Mouse (Mus musculus) gastrocnemius, adult 18-20 months (tissue): ENCODE results near the gene Calr3. TPM values are rescaled to one million over a fixed set of nuclear protein-coding genes. Genes with fewer than 3 reads are reported as not detected.

ENCODE experiments used
- DNase-seq: peaks from one replicate; pipeline ENCODE4 v3.0.0; 2021; ENCODE audit warnings: low spot score
- total RNA-seq, 2 experiments: library from RNA; stranded (reverse); gene quantifications; 2 replicates each; pipeline ENCODE4 v1.2.3; 2021

Gene Calr3
- total RNA-seq, 2 experiments from 2014 or later, result 3.5 to 4.7 TPM

DNA sequence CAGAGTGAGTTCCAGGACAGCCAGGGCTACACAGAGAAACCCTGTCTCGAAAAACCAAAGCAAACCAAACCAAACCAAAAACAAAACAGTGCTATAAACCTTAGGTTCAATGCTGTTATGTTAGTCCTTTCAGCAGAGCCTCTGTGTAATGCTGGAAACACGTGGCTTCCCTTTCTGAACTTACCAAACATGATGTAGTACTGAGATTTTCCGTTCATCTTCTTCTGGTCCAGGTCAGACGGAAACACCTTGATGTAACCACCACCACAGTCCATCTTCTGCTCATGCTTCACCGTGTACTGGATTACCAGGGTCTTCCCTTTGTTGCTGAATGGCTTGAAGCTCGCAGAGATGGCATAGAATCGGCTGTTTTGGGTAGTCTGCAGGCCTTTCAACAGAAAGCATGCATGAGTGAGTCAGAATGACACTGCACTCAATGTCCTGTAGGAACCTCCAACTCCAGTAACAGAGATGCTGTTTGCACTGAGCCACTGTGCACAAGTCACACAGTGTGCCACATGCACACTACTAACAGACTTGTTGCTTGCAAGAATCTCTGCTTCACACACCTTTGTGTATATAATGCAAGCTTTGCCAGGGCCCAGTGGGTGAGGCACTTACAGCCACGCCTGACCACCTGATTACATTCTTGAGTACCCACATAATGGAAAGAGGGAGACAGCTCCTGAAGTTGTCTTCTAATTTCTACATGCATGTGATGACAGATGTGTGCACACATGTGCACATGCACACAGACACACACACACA, 5.2 kb downstream of the Calr3 start:
- no peak for DNase-seq

DNA sequence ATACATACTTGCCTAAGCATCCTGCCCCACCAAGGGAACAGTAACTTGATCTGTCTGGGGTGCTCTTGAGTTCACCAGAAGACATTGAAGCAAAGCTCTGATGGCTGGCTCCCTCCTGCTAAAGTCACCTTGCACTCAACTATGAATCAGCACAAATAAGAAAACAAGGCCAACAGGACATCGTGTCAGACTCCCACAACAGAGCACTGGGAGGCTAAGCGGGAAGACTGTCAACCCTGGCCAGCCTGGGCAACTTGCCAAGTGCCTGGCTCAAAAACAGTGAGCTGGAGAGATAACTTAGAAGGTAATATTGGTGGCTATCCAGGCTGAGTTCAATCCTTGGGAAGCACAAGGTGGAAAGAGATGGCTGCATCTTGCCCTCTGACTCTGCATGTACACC, 8.7 kb downstream of the Calr3 start:
- DNase-seq, result peak; percentile 29

DNA sequence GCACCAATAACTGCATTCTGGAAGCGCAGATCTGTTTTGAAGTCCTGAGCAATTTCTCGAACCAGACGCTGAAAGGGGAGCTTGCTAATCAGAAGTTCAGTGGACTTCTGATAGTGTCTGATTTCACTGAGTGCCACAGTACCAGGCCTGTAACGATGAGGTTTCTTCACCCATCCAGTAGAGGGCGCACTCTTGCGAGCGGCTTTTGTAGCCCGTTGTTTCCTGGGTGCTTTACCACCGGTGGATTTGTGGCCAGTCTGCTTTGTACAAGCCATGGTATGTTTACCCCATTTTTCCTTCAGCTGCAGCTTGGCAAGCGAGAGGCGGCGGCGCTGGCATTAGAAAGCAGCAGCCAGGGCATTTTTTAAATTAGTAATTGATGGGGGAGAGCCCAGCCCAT, 14.0 kb downstream of the Calr3 start:
- peak; percentile 32 for DNase-seq

DNA sequence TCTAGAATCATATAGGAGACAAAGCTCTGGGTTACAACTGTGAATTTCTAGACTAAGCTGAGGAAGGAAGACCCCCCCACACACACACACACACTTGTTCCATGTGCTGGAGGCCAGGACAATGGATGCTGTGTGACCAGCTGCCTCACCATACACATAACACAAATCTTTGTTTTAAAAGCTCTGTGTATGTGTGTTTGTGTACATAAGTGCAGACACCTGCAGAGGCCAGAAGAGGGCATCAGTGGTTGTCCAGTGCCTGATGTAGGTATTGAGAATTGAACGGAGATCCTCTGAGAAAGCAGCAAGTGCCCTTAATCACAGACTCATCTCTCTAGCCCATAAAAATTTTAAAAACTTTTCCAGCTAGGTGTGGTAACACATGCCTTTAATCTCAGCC, 20.7 kb downstream of the Calr3 start:
- no peak for DNase-seq

DNA sequence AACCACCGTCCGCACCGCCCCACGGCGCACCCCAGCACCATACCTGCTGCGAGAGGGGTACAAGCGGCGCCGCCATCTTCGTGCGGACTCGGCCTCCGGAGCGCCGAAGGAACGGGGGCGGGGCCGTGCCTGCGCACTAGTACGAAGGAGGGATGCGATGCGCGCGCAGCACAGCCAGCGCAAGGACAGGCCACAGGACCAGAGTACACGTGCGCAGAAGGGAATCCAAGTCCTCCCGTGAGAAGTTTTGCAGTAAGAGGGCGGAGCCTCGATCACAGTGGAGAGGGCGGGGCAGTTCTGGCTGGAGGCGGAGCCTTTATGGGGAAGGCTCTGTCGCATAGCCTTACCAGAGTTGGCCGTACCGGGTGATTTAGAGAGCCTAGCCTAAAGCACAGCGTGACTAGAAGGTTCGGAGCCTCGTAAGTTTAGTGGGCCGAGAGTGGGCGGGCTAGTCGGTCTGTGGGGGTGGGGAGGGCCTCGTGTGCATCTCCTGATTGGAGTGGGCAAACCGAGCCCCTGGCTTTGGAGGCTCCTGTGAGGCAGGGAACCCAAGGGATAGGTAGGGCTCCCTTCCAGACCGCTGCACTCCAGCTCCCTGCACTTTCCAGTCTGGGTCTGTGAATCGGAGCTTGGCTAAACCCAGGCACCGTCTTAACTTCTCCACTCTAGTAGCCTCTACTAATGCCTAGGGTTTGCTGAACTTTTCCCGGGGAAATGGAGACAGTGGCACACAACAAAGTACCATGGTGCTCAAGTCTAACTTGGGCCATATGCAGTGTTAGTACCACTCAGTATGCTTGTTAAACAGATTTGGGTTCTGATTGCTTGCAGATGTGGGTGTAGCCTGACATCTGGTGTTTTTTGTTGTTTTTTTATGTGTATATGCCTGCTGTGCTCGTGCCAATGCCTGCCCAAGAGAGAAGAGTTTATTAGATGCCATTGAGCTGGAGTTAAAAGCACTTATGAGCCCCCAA, 22.0 kb downstream of the Calr3 start, which contains the start of gene Eps15l1:
TSS of gene Eps15l1 (minus strand) at position 99 of the 974 bp plus-strand sequence.
- DNase-seq, result peak; percentile 99

DNA sequence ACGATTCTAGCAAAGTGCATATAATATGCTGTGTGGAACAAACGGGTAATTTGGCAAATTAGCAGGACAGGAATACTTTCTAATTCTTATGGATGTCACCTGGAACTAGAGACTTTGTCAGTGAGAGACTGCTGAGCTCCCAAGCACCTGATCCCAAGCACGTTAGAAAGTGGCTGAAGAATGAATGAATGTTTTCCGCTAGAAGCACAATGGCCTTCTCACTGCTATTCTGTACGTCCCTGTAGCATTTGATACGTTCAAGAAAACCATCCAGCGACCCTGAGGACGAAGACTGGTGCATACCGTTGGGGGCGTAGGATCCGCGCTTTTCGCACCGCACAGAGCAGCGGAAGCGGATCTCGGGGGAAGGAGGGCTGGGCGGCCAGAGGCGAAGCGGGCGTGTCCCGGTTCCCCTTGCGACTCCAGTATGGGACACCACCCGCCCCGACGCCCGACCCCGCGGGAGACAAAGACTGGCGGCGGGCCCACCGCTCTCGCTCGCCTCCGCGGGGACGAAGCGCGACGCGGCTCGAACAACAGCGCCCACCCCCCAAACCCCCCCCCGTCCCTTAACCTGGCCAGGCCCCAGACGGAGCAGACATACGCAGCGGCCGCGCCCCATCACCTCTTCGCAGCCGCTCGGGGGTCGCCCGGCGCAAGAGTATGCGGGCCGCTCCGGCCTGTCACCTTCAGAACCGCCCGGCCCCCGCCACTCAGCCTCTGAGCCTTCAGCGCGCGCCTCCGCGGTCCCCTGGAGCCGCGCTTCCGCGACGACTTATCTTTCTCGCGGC, 22.9 kb downstream of the Calr3 start:
- DNase-seq, result peak; percentile 26

DNA sequence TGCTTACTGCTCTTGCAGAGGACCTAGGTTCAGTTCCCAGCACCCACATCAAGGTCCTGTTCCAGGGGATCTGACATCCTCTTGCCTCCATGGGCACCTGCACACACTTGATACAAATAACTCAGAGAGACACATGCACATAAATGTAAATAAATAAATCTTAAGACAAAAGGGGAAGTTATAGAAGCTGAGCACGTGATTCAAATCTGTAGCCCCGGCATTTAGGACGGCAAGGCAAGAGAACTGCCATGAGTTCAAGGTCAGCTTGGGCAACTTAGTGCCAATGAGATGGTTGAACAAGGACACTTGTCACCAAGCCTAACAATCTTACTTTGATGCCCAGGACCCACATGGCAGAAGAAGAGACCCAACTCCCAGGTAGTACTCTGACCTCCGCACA, 25.6 kb downstream of the Calr3 start:
- no peak for DNase-seq

DNA sequence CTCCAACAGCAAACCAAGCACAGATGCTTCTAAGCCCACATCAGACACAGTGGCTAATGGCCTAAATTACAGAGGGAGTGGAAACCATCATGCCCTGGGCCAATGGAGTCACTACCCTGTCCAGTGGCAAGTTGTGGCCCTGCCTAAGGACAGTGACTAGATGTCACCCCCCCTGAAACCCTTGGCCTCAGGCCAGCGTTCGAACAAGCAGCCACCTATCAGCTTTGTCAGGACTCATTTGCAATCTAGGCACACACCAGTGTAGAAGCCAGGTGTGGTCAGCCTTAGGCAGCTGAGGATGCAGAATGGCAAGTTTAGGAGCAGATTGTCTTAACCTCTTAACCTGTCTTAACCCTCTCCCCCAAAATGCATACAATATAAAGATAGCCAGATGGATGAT, 28.4 kb downstream of the Calr3 start:
- DNase-seq, result no peak

DNA sequence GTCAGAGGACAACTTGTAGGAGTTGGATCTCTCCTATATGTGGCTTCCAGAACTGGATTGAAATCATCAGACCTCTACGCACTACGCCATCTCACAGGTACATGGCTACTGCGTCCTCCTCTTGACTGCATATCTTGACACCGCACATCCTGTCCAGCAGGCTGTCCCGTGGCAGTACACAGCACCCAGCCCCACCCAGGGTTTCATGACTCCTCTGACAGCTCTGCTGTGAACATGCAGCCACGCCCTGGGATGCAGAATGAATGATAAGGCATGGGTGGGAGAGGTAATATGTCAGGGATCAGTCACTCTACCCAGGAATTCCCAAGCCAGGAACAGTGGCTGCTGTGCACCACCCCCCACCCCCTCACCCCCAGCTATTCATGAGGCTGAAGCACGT, 29.8 kb downstream of the Calr3 start:
- DNase-seq, result no peak

DNA sequence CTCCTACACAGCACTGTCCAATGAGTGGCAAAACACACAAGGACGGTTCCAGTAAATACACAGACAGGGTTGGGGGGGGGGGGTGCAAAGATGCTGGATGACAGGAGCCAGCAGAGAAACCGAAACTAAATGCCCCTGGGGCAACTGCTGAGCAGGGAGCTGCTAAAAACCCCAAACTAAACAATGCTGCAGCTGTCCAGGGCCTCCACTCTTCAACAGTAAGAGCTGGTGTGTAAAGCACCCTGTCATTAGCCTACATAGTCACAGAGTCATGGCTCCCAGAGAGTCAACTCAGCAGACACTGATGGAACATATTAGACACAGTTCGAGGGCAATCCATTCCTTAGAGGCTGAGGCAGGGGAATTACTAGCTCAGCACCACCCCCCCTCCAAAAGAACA, 34.2 kb downstream of the Calr3 start:
- no peak for DNase-seq

DNA sequence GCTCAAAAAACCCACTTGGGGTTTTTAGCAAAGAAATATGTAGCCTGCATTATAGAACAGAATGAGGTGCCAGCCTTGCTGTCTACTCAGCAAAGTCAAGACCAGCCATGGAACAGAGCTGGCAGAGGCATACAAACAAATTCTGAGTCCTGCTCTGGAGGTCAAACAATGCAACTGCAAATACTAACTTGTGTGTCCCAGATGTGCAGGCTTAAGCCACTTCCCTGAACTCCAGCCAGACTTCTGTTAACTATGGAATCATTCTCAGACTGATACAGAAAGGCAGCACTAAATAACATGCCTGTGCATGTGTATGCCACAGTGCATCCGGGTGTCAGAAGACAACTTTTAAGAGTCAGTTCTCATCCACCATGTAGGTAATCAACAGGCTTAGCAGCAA, 35.8 kb downstream of the Calr3 start:
- no peak for DNase-seq

DNA sequence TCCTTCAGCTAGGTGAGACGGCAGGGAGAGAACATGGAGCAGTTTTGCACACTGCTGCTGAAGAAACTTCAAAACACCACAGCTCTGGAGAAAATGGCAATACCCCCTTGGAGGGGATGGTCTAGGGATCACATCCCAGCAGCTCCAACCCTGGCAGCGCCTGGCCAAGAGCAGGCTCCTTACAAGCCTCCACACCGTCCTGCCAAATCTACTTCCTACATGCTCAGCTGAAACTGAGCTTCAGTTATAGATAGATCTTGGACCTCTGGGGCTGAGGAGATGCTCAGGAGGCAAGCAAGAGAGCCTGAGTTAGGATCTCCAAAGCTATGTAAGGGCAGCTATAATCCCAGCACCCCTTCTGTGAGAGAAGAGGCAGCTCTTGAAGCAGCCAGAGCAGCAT, 40.7 kb downstream of the Calr3 start:
- peak; percentile 34 for DNase-seq

DNA sequence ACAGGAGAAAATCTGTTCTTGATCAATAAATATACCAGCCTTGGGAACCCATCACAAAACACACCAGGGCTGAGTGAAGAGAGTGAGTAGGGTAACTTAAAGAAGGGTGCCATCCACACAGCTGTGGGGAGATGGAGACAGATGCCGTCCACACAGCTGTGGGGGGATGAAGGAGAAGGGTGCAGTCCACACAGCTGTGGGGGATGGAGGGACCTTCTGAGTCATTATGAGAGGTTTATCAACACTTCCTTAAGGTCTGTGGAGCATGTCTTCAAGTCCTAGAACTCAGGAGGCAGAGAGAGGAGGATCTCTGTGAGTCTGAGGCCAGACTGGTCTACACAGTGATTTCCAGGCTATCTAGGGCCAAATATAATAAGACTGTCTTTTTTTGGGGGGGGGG, 42.3 kb downstream of the Calr3 start:
- DNase-seq, result no peak

DNA sequence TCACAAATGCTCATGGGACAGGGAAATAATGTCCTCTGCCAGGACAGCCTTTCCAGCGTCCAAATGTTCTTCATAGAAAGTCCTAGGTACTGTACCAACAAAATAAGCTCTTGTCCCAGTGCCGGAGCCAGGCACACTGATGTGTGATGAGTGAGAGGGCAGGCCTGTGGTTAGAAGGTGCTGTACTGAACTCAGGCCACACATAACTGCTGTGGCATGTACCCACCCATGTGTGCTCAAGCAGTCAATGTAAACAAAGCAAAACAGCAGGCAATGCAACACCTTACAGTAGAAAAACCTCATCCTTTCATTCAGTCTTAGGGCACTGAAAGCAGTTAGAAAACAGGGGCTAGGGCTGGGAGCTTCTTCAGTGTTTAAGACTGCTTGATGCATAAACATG, 57.9 kb downstream of the Calr3 start:
- DNase-seq, result no peak

DNA sequence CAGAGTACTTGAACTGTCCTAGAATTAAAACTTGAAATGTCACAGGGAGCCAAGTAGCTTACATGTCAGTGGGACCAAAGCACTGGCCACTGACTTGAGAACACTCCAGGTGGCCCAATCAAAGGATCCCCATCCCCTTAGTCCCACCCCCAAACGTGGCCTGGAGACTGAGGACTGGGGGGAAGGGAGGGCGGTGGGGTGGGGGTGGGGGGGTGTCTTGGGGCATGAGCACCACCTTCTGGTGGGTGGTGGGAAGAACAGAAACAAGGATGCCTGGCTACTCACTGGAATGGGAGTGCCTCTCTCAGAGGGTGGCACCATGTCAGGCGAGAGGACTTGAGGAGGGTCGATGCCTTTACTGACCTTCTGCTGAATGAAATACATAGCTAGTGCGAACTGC, 61.3 kb downstream of the Calr3 start:
- no peak for DNase-seq

DNA sequence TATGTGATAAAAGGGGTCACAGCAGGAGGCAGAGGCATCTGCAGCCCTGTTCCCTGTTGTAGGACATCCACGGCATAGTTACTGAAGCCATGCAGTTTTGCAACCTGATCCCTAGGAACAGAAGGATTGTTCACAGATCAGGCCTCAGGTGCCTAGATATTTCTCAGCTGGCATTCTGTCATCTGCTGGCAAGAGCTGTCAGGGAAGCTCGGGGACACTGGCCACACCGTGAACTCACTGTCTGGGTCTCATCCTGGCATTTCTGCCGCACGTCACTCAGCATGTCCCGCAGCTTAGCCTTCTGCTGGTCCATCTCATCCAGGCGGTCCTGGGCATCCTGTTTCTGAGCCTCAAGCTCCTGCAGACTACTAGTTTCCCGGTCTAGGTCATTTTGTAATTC, 63.0 kb downstream of the Calr3 start:
- DNase-seq, result no peak

DNA sequence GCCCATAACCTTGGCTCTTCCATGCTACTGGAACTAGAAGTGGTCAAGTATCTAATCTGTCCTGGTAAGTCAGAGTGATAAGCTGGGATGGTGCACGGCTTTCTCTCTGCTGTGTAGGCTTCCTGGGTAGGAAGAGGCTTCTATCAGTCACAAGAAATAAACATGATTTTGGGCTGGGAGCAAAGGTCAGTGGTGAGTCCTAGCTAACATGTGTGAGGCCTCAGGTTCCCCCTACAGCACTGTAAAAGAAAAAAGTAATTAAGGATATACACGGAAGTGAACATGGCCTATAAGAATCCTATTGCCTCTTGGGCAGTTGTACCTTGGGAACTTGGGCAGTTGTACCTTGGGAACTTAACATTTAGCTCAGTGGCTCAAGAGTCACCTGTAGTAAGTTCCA, 66.8 kb downstream of the Calr3 start:
- no peak for DNase-seq

DNA sequence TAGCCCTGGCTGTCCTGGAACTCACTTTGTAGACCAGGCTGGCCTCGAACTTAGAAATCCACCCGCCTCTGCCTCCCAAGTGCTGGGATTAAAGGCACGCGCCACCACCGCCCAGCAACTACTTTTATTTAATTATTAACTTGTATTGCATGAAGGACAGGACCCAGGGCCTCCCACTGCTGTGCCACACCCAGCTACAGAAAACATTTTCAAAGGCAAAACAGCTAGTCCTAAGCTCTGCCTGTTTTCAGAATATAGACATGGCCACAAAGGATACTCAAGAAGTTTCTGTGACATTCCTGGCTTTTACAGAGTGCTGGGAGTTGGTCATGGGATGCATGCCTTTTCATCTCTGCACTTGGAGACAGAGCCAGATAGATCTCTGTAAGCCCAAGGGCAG, 67.4 kb downstream of the Calr3 start:
- DNase-seq, result no peak

DNA sequence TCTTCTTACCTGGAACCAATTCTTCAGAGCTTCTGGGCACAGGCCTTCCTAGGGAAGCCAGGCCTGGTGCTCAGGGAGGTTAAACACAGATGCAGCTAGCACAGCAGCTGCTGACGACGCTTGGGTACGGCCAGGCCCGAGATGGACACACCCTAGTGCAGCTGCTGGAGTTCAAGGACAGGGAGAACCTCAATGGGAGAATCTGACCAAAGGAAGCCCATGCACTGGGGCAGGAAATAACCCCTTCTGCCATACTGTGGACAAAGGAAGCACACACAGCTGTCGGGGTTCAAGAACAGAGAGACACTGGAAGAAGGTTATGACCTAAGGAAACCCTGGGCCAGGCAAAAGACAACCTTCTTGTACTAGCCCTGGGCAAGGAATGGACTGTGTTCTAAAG, 68.5 kb downstream of the Calr3 start:
- no peak for DNase-seq
